Mouse (Mus musculus): Measurements from ENCODE around the gene Arcn1. TPM values are rescaled to one million over a fixed set of nuclear protein-coding genes. Genes with fewer than 3 reads are reported as not detected.

Arcn1 gene
- polyA plus RNA-seq, 1 experiment from 2014 or later: 191 TPM

Other genes starting within 250 kb of the Arcn1 start
- gene Cxcr5, start 206.0 kb downstream of the Arcn1 start, polyA plus RNA-seq (2014; fragmentation: Nextera tagmentation; extraction: Ambion mirVana): 0.10 TPM in 1 of 2 replicates, not detected in the other
- gene Ddx6, start 163.0 kb downstream of the Arcn1 start, polyA plus RNA-seq (2014; fragmentation: Nextera tagmentation; extraction: Ambion mirVana): 11.9 and 13.8 TPM in 2 replicates
- gene Treh, start 94.6 kb downstream of the Arcn1 start, polyA plus RNA-seq (2014; fragmentation: Nextera tagmentation; extraction: Ambion mirVana): not detected in 2 replicates
- 28.8 and 32.8 TPM in 2 replicates for gene Phldb1, start 32.6 kb downstream of the Arcn1 start, polyA plus RNA-seq (2014; fragmentation: Nextera tagmentation; extraction: Ambion mirVana)
- 141 and 149 TPM in 2 replicates for gene Ift46, start 63 bp upstream of the Arcn1 start, polyA plus RNA-seq (2014; fragmentation: Nextera tagmentation; extraction: Ambion mirVana)
- 2.1 and 2.7 TPM in 2 replicates for gene Tmem25, start 31.5 kb upstream of the Arcn1 start, polyA plus RNA-seq (2014; fragmentation: Nextera tagmentation; extraction: Ambion mirVana)
- gene Ttc36, start 35.2 kb upstream of the Arcn1 start, polyA plus RNA-seq (2014; fragmentation: Nextera tagmentation; extraction: Ambion mirVana): not detected in 2 replicates
- gene Kmt2a, start 113.5 kb upstream of the Arcn1 start, polyA plus RNA-seq (2014; fragmentation: Nextera tagmentation; extraction: Ambion mirVana): 14.0 and 19.4 TPM in 2 replicates
- 574 and 619 TPM in 2 replicates for gene Atp5l, start 152.9 kb upstream of the Arcn1 start, polyA plus RNA-seq (2014; fragmentation: Nextera tagmentation; extraction: Ambion mirVana)
- 32.1 and 37.2 TPM in 2 replicates for gene Ube4a, start 197.8 kb upstream of the Arcn1 start, polyA plus RNA-seq (2014; fragmentation: Nextera tagmentation; extraction: Ambion mirVana)
- gene Cd3g, start 212.6 kb upstream of the Arcn1 start, polyA plus RNA-seq (2014; fragmentation: Nextera tagmentation; extraction: Ambion mirVana): not detected in 2 replicates
- not detected in 2 replicates for gene Cd3d, start 213.9 kb upstream of the Arcn1 start, polyA plus RNA-seq (2014; fragmentation: Nextera tagmentation; extraction: Ambion mirVana)
- not detected in 2 replicates for gene Cd3e, start 241.8 kb upstream of the Arcn1 start, polyA plus RNA-seq (2014; fragmentation: Nextera tagmentation; extraction: Ambion mirVana)